Mouse (Mus musculus) NIH3T3 (cell line): Measurements from ENCODE around the gene C1d.
A peak's percentile ranks its signal among the peaks of the same experiment; 100 is the strongest.
"Not testable (repeated sequence)": the region's sequence is repeated elsewhere in the genome, so short reads cannot be mapped to it uniquely, and the experiment has no call there.

ENCODE experiments used
- DNase-seq: peaks from one replicate; pipeline ENCODE4 v3.0.0-alpha.2; 2012; ENCODE audit warnings: low read depth

C1d gene

DNA sequence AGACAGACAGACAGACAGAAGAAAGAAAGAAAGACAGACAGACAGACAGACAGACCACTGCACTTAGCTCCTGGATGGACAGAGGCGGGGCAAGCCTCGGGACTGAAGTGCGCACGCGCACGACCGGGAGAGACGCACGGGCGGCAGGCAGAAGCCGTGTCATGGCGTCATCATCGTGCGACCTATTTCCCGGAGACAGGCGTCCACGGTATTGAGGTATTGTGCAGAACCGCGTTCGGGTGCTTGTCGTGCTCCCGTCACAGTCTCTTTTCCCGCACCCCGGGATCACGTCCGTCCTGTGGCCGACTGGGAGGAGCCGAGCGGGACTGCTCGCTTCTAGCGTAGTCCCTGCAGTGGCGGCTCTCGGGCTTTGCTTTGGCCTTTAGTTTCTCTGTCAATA lies at the start of gene C1d:
C1d (plus strand) TSS at position 137 of the 400 bp plus-strand sequence.
- peak; percentile 98 for DNase-seq

- peak; percentile 99 for DNase-seq
These were observed 45.9 kb upstream of the C1d start, which contains the start of gene Pno1 for GRCm38 (mm10) chr11:17211258-17212140. Gene Pno1 (minus strand): TSS chr11:17211568.

GRCm38 (mm10) chr11:17212141-17212495 lies 45.3 kb upstream of the C1d start:
- DNase-seq, result peak; percentile 43

DNA sequence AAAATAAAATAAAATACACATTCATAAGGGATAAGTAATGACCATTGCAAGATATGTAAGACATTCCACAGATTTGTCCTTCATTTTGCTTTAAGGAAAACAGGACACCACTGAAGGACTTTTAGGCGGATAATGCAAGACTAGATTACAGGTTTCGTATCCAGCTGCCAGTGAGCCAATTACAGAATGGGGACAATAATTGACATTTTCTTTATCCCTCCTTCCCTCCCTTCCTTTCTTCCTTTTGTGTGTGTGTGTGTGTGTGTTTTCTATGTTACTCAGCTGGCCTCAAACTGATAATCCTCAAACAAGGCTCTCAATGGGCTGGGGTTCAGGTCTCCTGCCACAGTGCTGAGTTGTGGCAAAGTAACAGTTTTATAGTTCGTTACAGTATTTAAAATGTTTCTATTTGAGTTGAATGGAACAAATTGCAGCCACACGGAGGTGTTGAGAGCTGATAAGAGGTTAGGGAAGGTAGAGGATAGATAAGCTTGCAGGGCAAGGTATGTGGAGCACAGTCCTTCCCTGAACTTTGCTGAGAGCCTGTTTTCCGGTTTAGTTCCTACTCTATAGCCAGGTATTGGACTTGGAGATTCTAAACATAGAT lies 44.4 kb upstream of the C1d start:
- DNase-seq, result no peak

- no peak for DNase-seq
These were observed 41.9 kb upstream of the C1d start for GRCm38 (mm10) chr11:17215475-17215874.

GRCm38 (mm10) chr11:17221126-17221525 lies 36.3 kb upstream of the C1d start:
- no peak for DNase-seq

GRCm38 (mm10) chr11:17232792-17233191 lies 24.6 kb upstream of the C1d start:
- peak; percentile 58 for DNase-seq

DNA sequence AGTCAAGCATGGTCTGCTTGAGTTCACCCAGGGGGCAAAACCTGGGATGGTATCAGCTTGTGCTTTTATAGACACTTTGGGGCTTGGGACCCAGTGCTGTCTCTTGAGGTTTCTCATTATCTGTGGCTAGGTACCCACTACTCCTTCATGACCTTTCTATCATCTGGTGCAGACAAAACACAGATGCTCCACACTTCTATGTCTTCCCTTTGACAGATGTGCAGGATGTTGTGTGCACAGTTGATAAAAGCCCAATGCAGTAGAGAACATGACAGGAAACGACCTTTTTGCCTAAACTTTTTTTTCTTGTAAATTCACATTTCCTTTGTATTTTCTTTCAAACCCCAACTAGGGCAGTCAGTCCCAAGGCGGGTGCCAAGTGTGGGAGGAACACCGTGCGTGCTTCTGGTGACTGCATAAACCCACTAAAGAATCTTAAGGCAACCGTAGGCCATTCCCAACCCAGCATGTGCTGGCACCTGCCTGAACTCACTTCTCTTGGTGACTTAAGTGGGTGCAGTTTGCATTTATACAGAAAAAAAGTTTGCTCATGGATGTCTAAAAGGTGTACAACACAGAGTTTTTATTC lies 20.8 kb upstream of the C1d start:
- no peak for DNase-seq

DNA sequence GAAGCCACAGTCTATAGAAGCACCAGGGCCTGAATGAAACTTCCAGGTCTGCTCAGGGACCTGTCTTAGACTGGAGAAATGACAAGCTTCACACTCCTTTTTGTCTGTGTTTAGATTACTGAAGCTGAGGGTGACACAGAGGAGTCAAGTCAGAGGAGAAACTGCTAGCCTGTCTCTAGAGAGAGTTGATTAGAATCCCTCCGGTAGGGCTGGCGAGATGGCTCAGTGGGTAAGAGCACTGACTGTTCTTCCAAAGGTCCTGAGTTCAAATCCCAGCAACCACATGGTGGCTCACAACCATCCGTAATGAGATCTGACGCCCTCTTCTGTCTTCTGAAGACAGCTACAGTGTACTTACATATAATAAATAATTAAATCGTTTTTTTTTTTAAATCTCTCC lies 18.8 kb upstream of the C1d start:
- DNase-seq, result not testable (repeated sequence)

DNA sequence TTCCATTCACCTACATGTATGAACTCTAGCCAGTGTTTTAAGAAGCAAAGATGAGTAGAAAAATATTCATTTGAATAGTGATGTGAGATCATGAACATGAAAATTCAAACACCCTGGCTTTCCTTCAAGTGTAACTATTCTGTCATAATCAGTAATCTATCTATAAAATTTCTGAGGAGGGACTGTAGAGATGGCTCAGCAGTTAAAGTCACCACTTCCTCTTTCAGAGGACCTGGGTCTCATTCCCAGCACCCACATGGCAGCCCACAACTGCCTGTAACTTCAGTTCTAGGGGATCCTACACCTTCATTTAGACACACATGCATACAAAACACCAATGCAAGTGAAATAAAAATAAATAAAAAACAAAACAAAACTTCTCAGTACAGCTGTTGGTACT lies 8.7 kb upstream of the C1d start:
- DNase-seq, result no peak

GRCm38 (mm10) chr11:17256813-17257365 lies 490 bp upstream of the C1d start:
- DNase-seq, result peak; percentile 15

- DNase-seq, result no peak
These were observed 482 bp downstream of the C1d start for GRCm38 (mm10) chr11:17257861-17258260.

- peak; percentile 59 for DNase-seq
These were observed 9.8 kb downstream of the C1d start for GRCm38 (mm10) chr11:17267176-17267575.

- peak; percentile 48 for DNase-seq
These were observed 11.4 kb downstream of the C1d start for GRCm38 (mm10) chr11:17268801-17269200.

- DNase-seq, result peak; percentile 85
These were observed 22.6 kb downstream of the C1d start for GRCm38 (mm10) chr11:17279959-17280358.

DNA sequence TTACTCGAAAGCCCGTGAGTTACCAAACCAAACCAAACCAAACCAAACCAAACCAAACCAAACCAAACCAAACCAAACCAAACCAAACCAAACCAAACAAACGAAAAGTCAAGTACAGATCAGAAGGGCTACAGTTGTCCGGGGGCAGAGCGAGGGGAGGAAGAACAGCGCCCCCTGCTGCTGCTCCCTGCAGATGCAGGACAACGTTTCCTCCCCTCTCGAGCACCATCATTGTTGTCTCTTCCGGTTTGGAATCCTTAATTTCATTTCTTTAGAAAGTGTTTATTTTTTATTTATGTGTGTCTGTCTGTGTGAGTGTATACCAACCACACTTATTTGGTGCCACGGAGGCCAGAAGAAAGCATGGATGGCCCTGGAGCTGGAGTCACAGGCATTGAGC lies 26.7 kb downstream of the C1d start:
- DNase-seq, result peak; percentile 47

GRCm38 (mm10) chr11:17288884-17289283 lies 31.5 kb downstream of the C1d start:
- no peak for DNase-seq

- DNase-seq, result no peak
These were observed 48.9 kb downstream of the C1d start for GRCm38 (mm10) chr11:17306007-17306891.

DNA sequence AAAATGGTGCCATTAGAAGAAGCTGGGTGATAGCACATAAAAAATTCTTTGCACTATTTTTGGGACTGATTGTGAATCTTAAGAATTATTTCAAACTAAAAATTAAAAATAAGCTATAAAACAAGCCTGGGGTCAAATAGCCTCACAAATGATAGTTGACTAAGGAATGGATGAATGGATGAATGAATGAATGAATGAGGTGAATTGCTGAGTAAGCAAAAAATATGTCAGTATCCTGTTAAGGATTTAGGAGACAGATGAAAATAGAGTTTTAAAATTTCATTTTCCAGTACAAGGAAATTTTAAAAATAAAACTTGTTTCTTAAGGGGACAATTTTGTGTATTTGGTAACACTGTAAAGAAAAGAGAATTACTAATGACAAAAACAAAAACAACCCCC lies 50.1 kb downstream of the C1d start:
- DNase-seq, result no peak
